Mouse (Mus musculus): ENCODE measurements around the gene Fam78b. TPM values are rescaled to one million over a fixed set of nuclear protein-coding genes. Genes with fewer than 3 reads are reported as not detected.

Fam78b gene
- polyA plus RNA-seq, 1 experiment: 0.84 TPM

GRCm38 (mm10) chr1:167007341-167007740, 6.1 kb downstream of the Fam78b start:
- Histone ChIP-seq H3K9ac (ENCODE audit: low read depth, poor library complexity, severe bottlenecking) (no peak overlapping the region), H3K4me1 (ENCODE audit: control insufficient read depth, insufficient read depth, low read length) (no peaks in the 10 kb centered on the region), H3K27ac (ENCODE audit: insufficient read depth, low read length) (no peak overlapping the region), H3K4me3 (ENCODE audit: low read depth, low read length) (no peak overlapping the region), H3K36me3 (ENCODE audit: control insufficient read depth, insufficient read depth, low read length, poor library complexity, severe bottlenecking) (no peaks in the 10 kb centered on the region), H3K9me3 (replicated peaks; ENCODE audit: control insufficient read depth, insufficient read depth, low read length, poor library complexity, severe bottlenecking) (no peaks in the 10 kb centered on the region), H3K27me3 (ENCODE audit: control insufficient read depth, insufficient read depth, low read length, poor library complexity, severe bottlenecking) (peaks cover 2% of the 10 kb centered on the region)
- TF ChIP-seq CTCF (IDR thresholded peaks at IDR 0.05; ENCODE audit: low read depth, low read length) (no peak), EP300 (IDR thresholded peaks at IDR 0.05; ENCODE audit: insufficient read depth, low read depth, low read length) (no peak), POLR2A (IDR thresholded peaks at IDR 0.05; ENCODE audit: insufficient read depth, low read length) (no peak)

- H3K4me1 ChIP-seq (ENCODE audit: control insufficient read depth, insufficient read depth, low read length): no peaks in the 10 kb centered on the region
- no peaks in the 10 kb centered on the region for H3K9me3 ChIP-seq (replicated peaks; ENCODE audit: control insufficient read depth, insufficient read depth, low read length, poor library complexity, severe bottlenecking)
- TF ChIP-seq CTCF (IDR thresholded peaks at IDR 0.05; ENCODE audit: low read depth, low read length) (no peak), EP300 (IDR thresholded peaks at IDR 0.05; ENCODE audit: insufficient read depth, low read depth, low read length) (no peak), POLR2A (IDR thresholded peaks at IDR 0.05; ENCODE audit: insufficient read depth, low read length) (no peak)
- H3K4me3 ChIP-seq (ENCODE audit: low read depth, low read length): no peak overlapping the region
- H3K36me3 ChIP-seq (ENCODE audit: control insufficient read depth, insufficient read depth, low read length, poor library complexity, severe bottlenecking): no peaks in the 10 kb centered on the region
- no peak overlapping the region for H3K27ac ChIP-seq (ENCODE audit: insufficient read depth, low read length)
- H3K27me3 ChIP-seq (ENCODE audit: control insufficient read depth, insufficient read depth, low read length, poor library complexity, severe bottlenecking): no peaks in the 10 kb centered on the region; the same call in 1 of the 2 replicates
- no peak overlapping the region for H3K9ac ChIP-seq (ENCODE audit: low read depth, poor library complexity, severe bottlenecking)
Observed at GRCm38 (mm10) chr1:167010190-167010589, 9.0 kb downstream of the Fam78b start.

GRCm38 (mm10) chr1:167011301-167011700, 10.1 kb downstream of the Fam78b start:
- H3K4me1 ChIP-seq (ENCODE audit: control insufficient read depth, insufficient read depth, low read length): no peaks in the 10 kb centered on the region
- H3K4me3 ChIP-seq (ENCODE audit: low read depth, low read length): no peak overlapping the region
- no peak overlapping the region for H3K9ac ChIP-seq (ENCODE audit: low read depth, poor library complexity, severe bottlenecking)
- no peak for TF ChIP-seq EP300 (IDR thresholded peaks at IDR 0.05; ENCODE audit: insufficient read depth, low read depth, low read length)
- no peak for TF ChIP-seq CTCF (IDR thresholded peaks at IDR 0.05; ENCODE audit: low read depth, low read length)
- no peak for TF ChIP-seq POLR2A (IDR thresholded peaks at IDR 0.05; ENCODE audit: insufficient read depth, low read length)
- no peaks in the 10 kb centered on the region for H3K27me3 ChIP-seq (ENCODE audit: control insufficient read depth, insufficient read depth, low read length, poor library complexity, severe bottlenecking)
- no peaks in the 10 kb centered on the region for H3K36me3 ChIP-seq (ENCODE audit: control insufficient read depth, insufficient read depth, low read length, poor library complexity, severe bottlenecking)
- H3K9me3 ChIP-seq (replicated peaks; ENCODE audit: control insufficient read depth, insufficient read depth, low read length, poor library complexity, severe bottlenecking): no peaks in the 10 kb centered on the region
- H3K27ac ChIP-seq (ENCODE audit: insufficient read depth, low read length): no peak overlapping the region

- no peaks in the 10 kb centered on the region for H3K9me3 ChIP-seq (replicated peaks; ENCODE audit: control insufficient read depth, insufficient read depth, low read length, poor library complexity, severe bottlenecking)
- TF ChIP-seq CTCF (IDR thresholded peaks at IDR 0.05; ENCODE audit: low read depth, low read length) (no peak), POLR2A (IDR thresholded peaks at IDR 0.05; ENCODE audit: insufficient read depth, low read length) (no peak), EP300 (IDR thresholded peaks at IDR 0.05; ENCODE audit: insufficient read depth, low read depth, low read length) (no peak)
- no peaks in the 10 kb centered on the region for H3K36me3 ChIP-seq (ENCODE audit: control insufficient read depth, insufficient read depth, low read length, poor library complexity, severe bottlenecking)
- H3K9ac ChIP-seq (ENCODE audit: low read depth, poor library complexity, severe bottlenecking): no peak overlapping the region
- H3K27me3 ChIP-seq (ENCODE audit: control insufficient read depth, insufficient read depth, low read length, poor library complexity, severe bottlenecking): no peaks in the 10 kb centered on the region
- H3K4me3 ChIP-seq (ENCODE audit: low read depth, low read length): no peak overlapping the region
- H3K4me1 ChIP-seq (ENCODE audit: control insufficient read depth, insufficient read depth, low read length): no peaks in the 10 kb centered on the region
- no peak overlapping the region for H3K27ac ChIP-seq (ENCODE audit: insufficient read depth, low read length)
Observed at GRCm38 (mm10) chr1:167012616-167013015, 11.4 kb downstream of the Fam78b start.

- TF ChIP-seq EP300 (IDR thresholded peaks at IDR 0.05; ENCODE audit: insufficient read depth, low read depth, low read length): no peak
- no peaks in the 10 kb centered on the region for H3K4me1 ChIP-seq (ENCODE audit: control insufficient read depth, insufficient read depth, low read length)
- no peak overlapping the region for H3K27ac ChIP-seq (ENCODE audit: insufficient read depth, low read length)
- no peaks in the 10 kb centered on the region for H3K27me3 ChIP-seq (ENCODE audit: control insufficient read depth, insufficient read depth, low read length, poor library complexity, severe bottlenecking)
- H3K9me3 ChIP-seq (replicated peaks; ENCODE audit: control insufficient read depth, insufficient read depth, low read length, poor library complexity, severe bottlenecking): no peaks in the 10 kb centered on the region
- no peak overlapping the region for H3K4me3 ChIP-seq (ENCODE audit: low read depth, low read length)
- no peaks in the 10 kb centered on the region for H3K36me3 ChIP-seq (ENCODE audit: control insufficient read depth, insufficient read depth, low read length, poor library complexity, severe bottlenecking)
- no peak overlapping the region for H3K9ac ChIP-seq (ENCODE audit: low read depth, poor library complexity, severe bottlenecking)
Observed at GRCm38 (mm10) chr1:167013234-167013864, 12.1 kb downstream of the Fam78b start.

- Histone ChIP-seq H3K9me3 (replicated peaks; ENCODE audit: control insufficient read depth, insufficient read depth, low read length, poor library complexity, severe bottlenecking) (no peaks in the 10 kb centered on the region), H3K4me1 (ENCODE audit: control insufficient read depth, insufficient read depth, low read length) (no peaks in the 10 kb centered on the region), H3K36me3 (ENCODE audit: control insufficient read depth, insufficient read depth, low read length, poor library complexity, severe bottlenecking) (no peaks in the 10 kb centered on the region), H3K27me3 (ENCODE audit: control insufficient read depth, insufficient read depth, low read length, poor library complexity, severe bottlenecking) (no peaks in the 10 kb centered on the region), H3K9ac (ENCODE audit: low read depth, poor library complexity, severe bottlenecking) (no peak overlapping the region), H3K27ac (ENCODE audit: insufficient read depth, low read length) (no peak overlapping the region), H3K4me3 (ENCODE audit: low read depth, low read length) (no peak overlapping the region)
- TF ChIP-seq POLR2A (IDR thresholded peaks at IDR 0.05; ENCODE audit: insufficient read depth, low read length): no peak
- TF ChIP-seq CTCF (IDR thresholded peaks at IDR 0.05; ENCODE audit: low read depth, low read length): no peak
- TF ChIP-seq EP300 (IDR thresholded peaks at IDR 0.05; ENCODE audit: insufficient read depth, low read depth, low read length): no peak
Observed at GRCm38 (mm10) chr1:167016269-167016668, 15.1 kb downstream of the Fam78b start.

All from ES-Bruce4 (cell line).